Mouse (Mus musculus) heart, adult 9 months (tissue): ENCODE results near the gene Mrgprf.

Source experiments
- DNase-seq, 2 experiments: peaks; one replicate each; pipeline ENCODE4 v3.0.0; 2022; ENCODE audit warnings: low spot score in 2 of 2

The Mrgprf gene

GRCm38 (mm10) chr7:145300321-145301007 is at the start of gene Mrgprf:
TSS of gene Mrgprf (plus strand) at chr7:145300828.
- peak; percentile 80 to 90 for DNase-seq

GRCm38 (mm10) chr7:145252715-145253476 is 47.7 kb upstream of the Mrgprf start:
- peak; percentile 63 to 73 for DNase-seq

- no peak for DNase-seq
Measured at GRCm38 (mm10) chr7:145253986-145254630, 46.5 kb upstream of the Mrgprf start.

- DNase-seq = no peak
Measured at GRCm38 (mm10) chr7:145256092-145256491, 44.5 kb upstream of the Mrgprf start.

- DNase-seq = no peak
Measured at GRCm38 (mm10) chr7:145264202-145264601, 36.4 kb upstream of the Mrgprf start.

- DNase-seq = peak; percentile 74 to 79
Measured at GRCm38 (mm10) chr7:145266011-145266410, 34.6 kb upstream of the Mrgprf start.

- DNase-seq = no peak
Measured at GRCm38 (mm10) chr7:145268890-145269289, 31.7 kb upstream of the Mrgprf start.

GRCm38 (mm10) chr7:145270955-145271354 is 29.7 kb upstream of the Mrgprf start:
- no peak for DNase-seq

GRCm38 (mm10) chr7:145275488-145275887 is 25.1 kb upstream of the Mrgprf start:
- DNase-seq = no peak

- no peak for DNase-seq
Measured at GRCm38 (mm10) chr7:145281396-145281795, 19.2 kb upstream of the Mrgprf start.

GRCm38 (mm10) chr7:145283041-145283440 is 17.6 kb upstream of the Mrgprf start:
- DNase-seq = no peak

- DNase-seq = peak; percentile 93 to 95
Measured at GRCm38 (mm10) chr7:145283487-145284187, 17.0 kb upstream of the Mrgprf start, which contains the start of gene Tpcn2. TSS of gene Tpcn2 (minus strand) at chr7:145284011.

GRCm38 (mm10) chr7:145284293-145284692 is 16.3 kb upstream of the Mrgprf start:
- DNase-seq = no peak

GRCm38 (mm10) chr7:145285476-145285875 is 15.2 kb upstream of the Mrgprf start:
- no peak for DNase-seq

GRCm38 (mm10) chr7:145287410-145287809 is 13.2 kb upstream of the Mrgprf start:
- peak in 1 of 2 experiments; percentile 20 for DNase-seq

GRCm38 (mm10) chr7:145289302-145289701 is 11.3 kb upstream of the Mrgprf start:
- DNase-seq = no peak

- no peak for DNase-seq
Measured at GRCm38 (mm10) chr7:145291847-145292246, 8.8 kb upstream of the Mrgprf start.

GRCm38 (mm10) chr7:145292726-145293125 is 7.9 kb upstream of the Mrgprf start:
- DNase-seq = no peak

- no peak for DNase-seq
Measured at GRCm38 (mm10) chr7:145293859-145294258, 6.8 kb upstream of the Mrgprf start.

GRCm38 (mm10) chr7:145298666-145299490 is 1.8 kb upstream of the Mrgprf start:
- no peak for DNase-seq
